ENCODE assay signal across 15 mouse cellular contexts in genomic region chr2:33696428-33696827, GRCm38 (mm10). TPM values are rescaled to one million over a fixed set of nuclear protein-coding genes. Genes with fewer than 3 reads are reported as not detected.
DNase-seq lines count a peak whose midpoint lies in the region; TF ChIP-seq lines count a peak whose summit lies in the region.
"Had no signal": no experiment of that assay in that cellular context is flagged by ENCODE, and none has a peak within 500 bp of the region (broad histone marks: within the 10 kb centered on the region; RNA-seq: fewer than 3 reads in every experiment).

No protein-coding gene starts in this region.

- no peaks in the 10 kb centered on the region for H3K36me3 ChIP-seq in heart, adult 2 months (ENCODE audit: control insufficient read depth, insufficient read depth, low read length)
- no peaks in the 10 kb centered on the region for H3K36me3 ChIP-seq in spleen, adult 2 months (ENCODE audit: control insufficient read depth, insufficient read depth, low read length)

- TF ChIP-seq EP300 in heart, adult 2 months (IDR thresholded peaks at IDR 0.05; ENCODE audit: insufficient read depth, low read depth, low read length) = no peak

- WGBS in heart, adult 2 months = 64% methylated on average over 3 of the region's 3 CpGs
- 74% methylated on average over 3 of the region's 3 CpGs for WGBS in spleen, adult 2 months

- intact Hi-C loops in heart, adult 2 months (cut with DNase I) = no loop called here

- no peaks in the 10 kb centered on the region for H3K4me1 ChIP-seq in heart, adult 2 months (ENCODE audit: control insufficient read depth, insufficient read depth, low read length)
- no peaks in the 10 kb centered on the region for H3K4me1 ChIP-seq in spleen, adult 2 months (ENCODE audit: control insufficient read depth, insufficient read depth, insufficient read length)

- H3K4me3 ChIP-seq in heart, adult 2 months = no peak overlapping the region
- H3K4me3 ChIP-seq in spleen, adult 2 months (ENCODE audit: extremely low read depth, insufficient read depth, insufficient read length) = no peak overlapping the region

- peak; percentile 34 for TF ChIP-seq CTCF in heart, adult 2 months (IDR thresholded peaks at IDR 0.05)
- peak; percentile 4; the same call in 1 of the 2 replicates for TF ChIP-seq CTCF in spleen, adult 2 months (IDR thresholded peaks at IDR 0.05; ENCODE audit: extremely low read depth, insufficient read depth, insufficient read length, insufficient replicate concordance)

- H3K79me2 ChIP-seq in heart, adult 2 months (replicated peaks; ENCODE audit: control insufficient read depth, insufficient read depth, low read length) = no peaks in the 10 kb centered on the region

- no peak overlapping the region for H3K27ac ChIP-seq in heart, adult 2 months
- H3K27ac ChIP-seq in spleen, adult 2 months (ENCODE audit: insufficient read depth, low read length) = no peak overlapping the region

- DNase-seq in heart, adult 2 months = no peak
- DNase-seq in heart, adult 18-20 months = no peak
- DNase-seq in spleen, adult 2 months (ENCODE audit: low read depth in 1 of 2, low spot score in 2 of 2) = no peak
- no peak for DNase-seq in spleen, adult 18-20 months
- DNase-seq in ZHBTc4 (ENCODE audit: low read depth, low spot score) = peak; percentile 54
- peak; percentile 31 for DNase-seq in thymus, postnatal 25 days
- DNase-seq in c-Kit-positive CD71-positive TER-119-positive erythroid progenitor cells, embryonic 14.5 days (ENCODE audit: low spot score) = no peak
- DNase-seq in heart, adult 8-10 months (ENCODE audit: low spot score) = no peak
- DNase-seq: adrenal gland, postnatal 36 days; cerebellum, adult 11 months; forebrain, postnatal 0 days; gastrocnemius, postnatal 14 days; heart, postnatal 36 days; kidney, postnatal 10 days; lung, postnatal 14 days had no signal

- no peaks in the 10 kb centered on the region for H3K27me3 ChIP-seq in heart, adult 2 months (ENCODE audit: control insufficient read depth, insufficient read depth, low read length)
- no peaks in the 10 kb centered on the region for H3K27me3 ChIP-seq in spleen, adult 2 months (ENCODE audit: control insufficient read depth, insufficient read depth, low read length)

- no peak for TF ChIP-seq POLR2A in heart, adult 2 months (IDR thresholded peaks at IDR 0.05; ENCODE audit: insufficient read depth, low read depth, low read length)
- no peak for TF ChIP-seq POLR2A in spleen, adult 2 months (IDR thresholded peaks at IDR 0.05; ENCODE audit: low read depth, low read length)

- H3K9ac ChIP-seq in heart, adult 2 months (ENCODE audit: low read depth, low read length) = no peak overlapping the region
- H3K9ac ChIP-seq: forebrain, postnatal 0 days had no signal

RNA-seq across cellular contexts. Expression of gene Lmx1b, which starts 56.1 kb away (rescaled TPM):
- under 1 TPM in 1 of 2 experiments, not detected in 1; 0.18 TPM for total RNA-seq in heart, adult 2 months (2021)
- polyA plus RNA-seq in heart, adult 2 months (2012; rRNA removed) = 0.06 and 0.08 TPM in 2 replicates
- total RNA-seq in heart, adult 18-20 months (2021) = under 1 TPM in 1 of 2 experiments, not detected in 1; 0.05 TPM
- polyA plus RNA-seq in spleen, adult 2 months (2012; rRNA removed) = not detected in 2 replicates
- total RNA-seq in heart, adult 8-10 months (2022) = under 1 TPM; 0.09 to 0.41 (median 0.10) TPM

Comparison
In these comparisons a context has a peak if more than half of its experiments do, and no peak if none do; other contexts are left out.
1. DNase-seq: peak in ZHBTc4 (single experiment) and thymus, postnatal 25 days (single experiment); none in heart, adult 2 months (0 of 2), heart, adult 18-20 months (0 of 2), spleen, adult 2 months (0 of 2), spleen, adult 18-20 months (0 of 2), c-Kit-positive CD71-positive TER-119-positive erythroid progenitor cells, embryonic 14.5 days (single experiment) and heart, adult 8-10 months (single experiment).